Mouse (Mus musculus): ENCODE data around the gene Cfap65. TPM values are rescaled to one million over a fixed set of nuclear protein-coding genes. Genes with fewer than 3 reads are reported as not detected.

Cfap65 gene
- polyA plus RNA-seq, 1 experiment from 2014 or later: not detected

- ChIA-PET POLR2A (no interaction called here), CTCF (no interaction called here)
- peaks cover 66% of the 10 kb centered on the region for H3K27me3 ChIP-seq
- ATAC-seq: no peak
- in situ Hi-C loops (cut with MboI; ENCODE audit: low pct_unique_long_range_greater_than_20kb): no loop called here
- TF ChIP-seq CTCF (IDR thresholded peaks at IDR 0.05): no peak
- no peak for DNase-seq (ENCODE audit: low read depth, low spot score)
These were observed 79.6 kb downstream of the Cfap65 start for GRCm38 (mm10) chr1:74855651-74856438.

- ATAC-seq: no peak
- no peak for TF ChIP-seq CTCF (IDR thresholded peaks at IDR 0.05)
- ChIA-PET CTCF (no interaction called here), POLR2A (no interaction called here)
- no peak for DNase-seq (ENCODE audit: low read depth, low spot score)
- peaks cover 71% of the 10 kb centered on the region for H3K27me3 ChIP-seq
- in situ Hi-C loops (cut with MboI; ENCODE audit: low pct_unique_long_range_greater_than_20kb): no loop called here
These were observed 80.2 kb downstream of the Cfap65 start for GRCm38 (mm10) chr1:74855156-74855555.

GRCm38 (mm10) chr1:74854306-74855056 is 80.9 kb downstream of the Cfap65 start, which contains the start of gene Cdk5r2:
TSS of gene Cdk5r2 (plus strand) at chr1:74854934.
- ChIA-PET POLR2A (no interaction called here), CTCF (no interaction called here)
- no peak for ATAC-seq
- TF ChIP-seq CTCF (IDR thresholded peaks at IDR 0.05): no peak
- H3K27me3 ChIP-seq: peaks cover 69% of the 10 kb centered on the region
- DNase-seq (ENCODE audit: low read depth, low spot score): peak; percentile 9
- in situ Hi-C loops (cut with MboI; ENCODE audit: low pct_unique_long_range_greater_than_20kb): no loop called here

Other genes with a start within 250 kb of the Cfap65 start
- gene Cyp27a1, start 222.0 kb downstream of the Cfap65 start, polyA plus RNA-seq (2021): not detected
- not detected for gene Prkag3, start 186.4 kb downstream of the Cfap65 start, polyA plus RNA-seq (2021)
- gene Wnt6, start 163.7 kb downstream of the Cfap65 start, polyA plus RNA-seq (2021): not detected
- not detected for gene Wnt10a, start 144.1 kb downstream of the Cfap65 start, polyA plus RNA-seq (2021)
- gene Cdk5r2, start 80.7 kb downstream of the Cfap65 start, polyA plus RNA-seq (2021): not detected
- gene Fev, start 50.2 kb downstream of the Cfap65 start, polyA plus RNA-seq (2021): not detected
- gene Cryba2, start 42.5 kb downstream of the Cfap65 start, polyA plus RNA-seq (2021): not detected
- 0.13 TPM for gene Ihh, start 16.1 kb upstream of the Cfap65 start, polyA plus RNA-seq (2021)
- 7.0 TPM for gene Nhej1, start 189.6 kb upstream of the Cfap65 start, polyA plus RNA-seq (2021)
- gene Slc23a3, start 198.3 kb upstream of the Cfap65 start, polyA plus RNA-seq (2021): 0.12 TPM
- gene Cnppd1, start 207.1 kb upstream of the Cfap65 start, polyA plus RNA-seq (2021): 64.4 TPM
- 107 TPM for gene Retreg2, start 207.2 kb upstream of the Cfap65 start, polyA plus RNA-seq (2021)
- 27.0 TPM for gene Zfand2b, start 233.0 kb upstream of the Cfap65 start, polyA plus RNA-seq (2021)
- 25.9 TPM for gene Abcb6, start 244.8 kb upstream of the Cfap65 start, polyA plus RNA-seq (2021)